Comparison of ENCODE assay signal across 9 mouse cellular contexts in genomic region chr8:123627410-123628147, GRCm38 (mm10). TPM values are rescaled to one million over a fixed set of nuclear protein-coding genes. Genes with fewer than 3 reads are reported as not detected.
A peak's percentile ranks its signal among the peaks of the same experiment; 100 is the strongest.
DNase-seq lines count a peak whose midpoint lies in the region; ATAC-seq and TF ChIP-seq lines count a peak whose summit lies in the region.
"Had no signal": no experiment of that assay in that cellular context is flagged by ENCODE, and none has a peak within 500 bp of the region (broad histone marks: within the 10 kb centered on the region; RNA-seq: fewer than 3 reads in every experiment).

No protein-coding gene starts in this region.

- no peak overlapping the region for H3K9ac ChIP-seq in forebrain, embryonic 13.5 days
- H3K9ac ChIP-seq in forebrain, embryonic 14.5 days (ENCODE audit: low read length): no peak overlapping the region
- no peak overlapping the region for H3K9ac ChIP-seq in lung, embryonic 14.5 days
- H3K9ac ChIP-seq in kidney, embryonic 15.5 days: no peak overlapping the region
- H3K9ac ChIP-seq: limb, embryonic 15.5 days had no signal

- no peak for DNase-seq in forebrain, embryonic 14.5 days (ENCODE audit: low spot score)
- no peak for DNase-seq in lung, embryonic 14.5 days
- no peak for DNase-seq in lung, adult 18-20 months
- peak; percentile 75 for DNase-seq in large intestine, adult 2 months (ENCODE audit: low read depth, low spot score)
- no peak for DNase-seq in kidney, adult 8-10 months

- H3K36me3 ChIP-seq in forebrain, embryonic 13.5 days (ENCODE audit: poor library complexity, severe bottlenecking): no peaks in the 10 kb centered on the region
- no peaks in the 10 kb centered on the region for H3K36me3 ChIP-seq in forebrain, embryonic 14.5 days (ENCODE audit: control insufficient read depth, insufficient read depth, low read length)
- no peaks in the 10 kb centered on the region for H3K36me3 ChIP-seq in lung, embryonic 14.5 days (ENCODE audit: insufficient read depth)
- H3K36me3 ChIP-seq in E14TG2a.4 (ENCODE audit: insufficient read depth, low read length): no peaks in the 10 kb centered on the region
- no peaks in the 10 kb centered on the region for H3K36me3 ChIP-seq in kidney, embryonic 15.5 days
- H3K36me3 ChIP-seq: limb, embryonic 15.5 days had no signal

- H3K9me3 ChIP-seq in forebrain, embryonic 13.5 days (replicated peaks): no peaks in the 10 kb centered on the region
- no peaks in the 10 kb centered on the region for H3K9me3 ChIP-seq in forebrain, embryonic 14.5 days (replicated peaks; ENCODE audit: control insufficient read depth, low read length)
- H3K9me3 ChIP-seq in lung, embryonic 14.5 days (ENCODE audit: low read depth, low read length): no peaks in the 10 kb centered on the region
- no peaks in the 10 kb centered on the region for H3K9me3 ChIP-seq in E14TG2a.4 (ENCODE audit: low read length)
- no peaks in the 10 kb centered on the region for H3K9me3 ChIP-seq in kidney, embryonic 15.5 days (replicated peaks)
- H3K9me3 ChIP-seq: limb, embryonic 15.5 days had no signal

- H3K27ac ChIP-seq in forebrain, embryonic 13.5 days: no peak overlapping the region
- H3K27ac ChIP-seq in forebrain, embryonic 14.5 days (ENCODE audit: low read depth, low read length): no peak overlapping the region
- H3K27ac ChIP-seq in lung, embryonic 14.5 days (ENCODE audit: low read depth): no peak overlapping the region
- H3K27ac ChIP-seq in kidney, embryonic 15.5 days: no peak overlapping the region
- H3K27ac ChIP-seq: limb, embryonic 15.5 days had no signal

- no peak overlapping the region for H3K4me3 ChIP-seq in forebrain, embryonic 13.5 days
- H3K4me3 ChIP-seq in forebrain, embryonic 14.5 days (ENCODE audit: low read depth, low read length): no peak overlapping the region
- no peak overlapping the region for H3K4me3 ChIP-seq in lung, embryonic 14.5 days (ENCODE audit: low read depth, low read length)
- H3K4me3 ChIP-seq in E14TG2a.4 (replicated peaks; ENCODE audit: low read length): no peak overlapping the region
- H3K4me3 ChIP-seq in kidney, embryonic 15.5 days (replicated peaks): no peak overlapping the region

- no peak for ATAC-seq in forebrain, embryonic 13.5 days
- no peak for ATAC-seq in forebrain, embryonic 14.5 days
- ATAC-seq in lung, embryonic 14.5 days (ENCODE audit: insufficient read depth): no peak
- no peak for ATAC-seq in kidney, embryonic 15.5 days (replicated peaks; ENCODE audit: low FRiP score)

- peaks cover 9% of the 10 kb centered on the region; the same call in 1 of the 2 replicates for H3K4me1 ChIP-seq in forebrain, embryonic 13.5 days
- peaks cover 6% of the 10 kb centered on the region; the same call in 1 of the 2 replicates for H3K4me1 ChIP-seq in forebrain, embryonic 14.5 days (ENCODE audit: control insufficient read depth, insufficient read depth, low read length)
- no peaks in the 10 kb centered on the region for H3K4me1 ChIP-seq in lung, embryonic 14.5 days (ENCODE audit: insufficient read depth)
- peaks cover 20% of the 10 kb centered on the region for H3K4me1 ChIP-seq in E14TG2a.4 (replicated peaks; ENCODE audit: low read depth, low read length)
- H3K4me1 ChIP-seq in kidney, embryonic 15.5 days: peaks cover 25% of the 10 kb centered on the region

- TF ChIP-seq CTCF in lung, embryonic 14.5 days (IDR thresholded peaks at IDR 0.05; ENCODE audit: low read depth): peak; percentile 11; the same call in 1 of the 2 replicates
- TF ChIP-seq CTCF in E14TG2a.4 (conservative IDR thresholded peaks at IDR 0.05; ENCODE audit: low read length): peak; percentile 2; the same call in 1 of the 2 replicates

- WGBS in forebrain, embryonic 13.5 days: 59% methylated on average over 6 of the region's 6 CpGs
- WGBS in forebrain, embryonic 14.5 days: 55% methylated on average over 6 of the region's 6 CpGs
- 57% methylated on average over 6 of the region's 6 CpGs for WGBS in lung, embryonic 14.5 days
- WGBS in large intestine, adult 2 months: 23% methylated on average over 6 of the region's 6 CpGs
- 64% methylated on average over 6 of the region's 6 CpGs for WGBS in kidney, embryonic 15.5 days

- H3K4me2 ChIP-seq in forebrain, embryonic 13.5 days: peak overlapping the region; percentile 67; the same call in 1 of the 2 replicates
- no peak overlapping the region for H3K4me2 ChIP-seq in forebrain, embryonic 14.5 days (ENCODE audit: low read length)
- H3K4me2 ChIP-seq in lung, embryonic 14.5 days: no peak overlapping the region
- H3K4me2 ChIP-seq in kidney, embryonic 15.5 days: no peak overlapping the region

- peaks cover 51% of the 10 kb centered on the region for H3K27me3 ChIP-seq in forebrain, embryonic 13.5 days
- H3K27me3 ChIP-seq in forebrain, embryonic 14.5 days (replicated peaks; ENCODE audit: control insufficient read depth, insufficient read depth, low read length): peaks cover 12% of the 10 kb centered on the region
- peaks cover 11% of the 10 kb centered on the region for H3K27me3 ChIP-seq in lung, embryonic 14.5 days (ENCODE audit: insufficient read depth, low read length)
- peaks cover 46% of the 10 kb centered on the region for H3K27me3 ChIP-seq in E14TG2a.4 (ENCODE audit: insufficient read depth, low read length)
- peaks cover 51% of the 10 kb centered on the region for H3K27me3 ChIP-seq in kidney, embryonic 15.5 days

RNA-seq across cellular contexts. Expression of gene Rhou, which starts 26.1 kb away (rescaled TPM):
- 8.3 and 8.9 TPM in 2 replicates for polyA plus RNA-seq in forebrain, embryonic 13.5 days (2015; fragmentation: Nextera tagmentation; extraction: Ambion mirVana)
- 7.1 and 7.2 TPM in 2 replicates for polyA plus RNA-seq in forebrain, embryonic 14.5 days (2014; fragmentation: Nextera tagmentation; extraction: Ambion mirVana)
- 12.3 and 12.9 TPM in 2 replicates for polyA plus RNA-seq in lung, embryonic 14.5 days (2014; fragmentation: Nextera tagmentation; extraction: Ambion mirVana)
- 21.8 and 42.4 TPM in 2 replicates for polyA plus RNA-seq in large intestine, adult 2 months (2012; rRNA removed)
- 8.2 and 8.6 TPM in 2 replicates for polyA plus RNA-seq in kidney, embryonic 15.5 days (2015; fragmentation: Nextera tagmentation; extraction: Ambion mirVana)
